Mouse (Mus musculus) T-helper 17 cell (primary cell): Measurements from ENCODE around the gene Arhgef7.

Experiments
- in situ Hi-C, 2 experiments: fragments of 300-600 bp; cut with MboI, MseI; formaldehyde crosslinking; loops; 1 replicate in 1 of 2; 2 replicates in 1 of 2; pipeline ENCODE4 v1.15.1; 2025; ENCODE audit warnings: high pct_unique_total_duplicates in 2 of 2

Arhgef7 gene

GRCm38 (mm10) chr8:11794956-11795355, 67.4 kb downstream of the Arhgef7 start:
- in situ Hi-C loops, result no loop called here

- in situ Hi-C loops, result no loop called here
These were observed 69.6 kb downstream of the Arhgef7 start for GRCm38 (mm10) chr8:11797128-11797527.

DNA sequence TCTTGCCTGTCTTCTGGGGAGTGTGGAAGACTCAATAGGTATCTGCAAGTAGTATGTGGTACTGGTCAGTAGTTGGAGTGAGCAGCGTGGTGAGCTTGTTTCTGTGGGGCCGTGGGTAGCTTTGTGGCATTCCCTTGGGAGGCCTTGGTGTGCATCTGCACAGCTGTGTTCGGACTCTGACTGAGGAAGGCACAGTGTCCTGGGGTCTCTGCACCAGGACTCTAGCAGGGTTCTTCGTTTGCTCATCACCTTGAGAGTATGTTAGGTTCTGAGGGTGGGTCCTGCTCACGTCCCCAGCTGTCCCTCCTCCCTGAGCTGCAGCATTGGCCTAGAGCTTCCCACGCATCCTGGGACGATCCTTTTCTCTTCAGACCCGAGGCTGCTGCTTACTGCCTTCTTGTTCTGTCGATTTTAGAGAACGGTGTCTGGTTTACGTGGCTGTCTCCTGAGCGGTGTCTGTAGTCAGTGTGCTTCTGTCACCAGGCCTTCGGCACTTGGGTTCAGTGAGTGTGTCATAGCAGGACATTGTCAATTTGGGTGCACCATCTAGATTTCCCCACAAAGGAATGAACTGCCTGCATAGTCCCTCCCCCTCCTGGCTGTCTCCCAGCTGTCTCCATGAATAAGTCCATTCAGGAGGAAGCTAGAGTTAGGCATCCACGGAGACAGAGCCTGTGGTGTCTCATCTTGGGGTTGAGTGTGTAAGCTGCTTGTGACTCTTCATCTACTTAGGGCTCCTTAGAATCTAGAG, 70.4 kb downstream of the Arhgef7 start:
- in situ Hi-C loops, result no loop called here

DNA sequence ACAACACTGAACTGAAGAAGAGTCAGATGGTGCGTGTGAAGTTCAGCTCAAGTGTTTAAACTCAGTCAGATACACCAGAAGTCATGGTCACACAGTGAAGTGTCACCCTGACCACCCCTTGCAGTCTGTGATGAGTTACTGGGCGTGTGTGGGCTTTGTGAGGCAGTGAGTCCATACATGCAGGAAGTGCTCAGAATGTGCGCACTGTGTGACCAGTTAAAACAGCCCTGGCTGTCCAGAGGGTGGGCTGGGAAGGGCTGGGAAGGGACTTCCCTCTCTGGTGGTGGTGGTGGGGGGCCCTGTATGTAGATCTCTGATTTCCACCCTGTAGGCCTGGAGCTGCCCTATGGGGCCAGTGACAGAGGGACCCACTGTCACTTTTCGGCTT, 71.0 kb downstream of the Arhgef7 start:
- in situ Hi-C loops, result no loop called here

DNA sequence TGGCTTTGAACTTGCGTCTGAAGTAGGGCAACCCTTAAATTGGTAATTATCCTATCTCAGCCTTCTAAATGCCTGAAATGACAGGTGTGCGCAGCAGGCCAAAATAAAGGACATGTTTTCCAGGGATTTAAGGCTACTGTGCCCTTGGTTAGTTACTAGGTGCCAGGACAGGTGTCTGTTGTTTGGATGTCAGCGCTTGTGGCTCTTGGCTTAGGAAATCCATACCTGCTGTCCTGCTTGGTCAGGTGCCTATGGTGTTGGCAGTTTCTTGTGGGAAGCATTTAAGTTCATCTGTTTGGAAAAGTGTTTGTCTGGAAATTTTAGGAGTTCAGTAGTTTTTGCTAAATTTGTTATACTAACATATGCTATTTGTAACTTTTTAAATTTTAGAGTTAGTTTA, 71.6 kb downstream of the Arhgef7 start:
- in situ Hi-C loops, result no loop called here

DNA sequence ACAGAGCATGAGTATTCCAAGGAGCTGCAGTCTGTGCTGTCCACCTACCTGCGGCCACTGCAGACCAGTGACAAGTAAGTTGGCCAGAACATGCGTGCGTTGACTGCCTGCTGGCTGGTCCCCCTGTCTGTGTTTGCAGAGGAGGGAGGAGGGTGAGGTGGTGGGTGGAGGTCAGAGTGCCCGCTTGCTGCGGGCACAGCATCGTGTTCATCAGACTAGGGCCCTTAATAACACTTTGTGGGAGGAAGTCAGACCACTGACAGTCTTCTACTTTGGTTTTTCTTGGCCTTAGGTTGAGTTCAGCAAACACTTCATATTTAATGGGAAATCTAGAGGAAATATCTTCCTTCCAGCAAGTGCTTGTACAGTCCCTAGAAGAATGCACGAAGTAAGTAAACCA, 73.0 kb downstream of the Arhgef7 start:
- in situ Hi-C loops, result no loop called here

DNA sequence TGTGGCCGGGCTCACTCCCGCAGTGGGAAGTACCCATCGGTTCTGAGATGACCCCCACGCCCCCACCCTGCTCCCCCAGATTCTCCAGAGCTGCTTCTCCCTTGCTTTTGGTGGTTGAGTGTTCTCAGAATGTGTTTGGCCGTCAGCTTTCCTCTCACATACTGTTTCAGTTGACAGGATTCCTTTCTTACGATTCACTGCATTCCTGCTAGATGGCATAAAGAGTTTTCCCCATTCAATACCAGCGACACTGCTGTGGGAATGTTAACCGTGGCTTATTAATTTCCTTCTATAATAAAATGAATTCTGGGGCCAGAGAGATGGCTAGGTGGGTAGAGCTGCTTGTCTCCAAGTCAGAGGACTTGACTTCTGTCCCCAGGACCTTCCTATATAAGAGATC, 74.0 kb downstream of the Arhgef7 start:
- in situ Hi-C loops, result no loop called here

GRCm38 (mm10) chr8:11804914-11805313, 77.4 kb downstream of the Arhgef7 start:
- in situ Hi-C loops, result no loop called here

- in situ Hi-C loops, result no loop called here
These were observed 78.7 kb downstream of the Arhgef7 start for GRCm38 (mm10) chr8:11806252-11806651.

DNA sequence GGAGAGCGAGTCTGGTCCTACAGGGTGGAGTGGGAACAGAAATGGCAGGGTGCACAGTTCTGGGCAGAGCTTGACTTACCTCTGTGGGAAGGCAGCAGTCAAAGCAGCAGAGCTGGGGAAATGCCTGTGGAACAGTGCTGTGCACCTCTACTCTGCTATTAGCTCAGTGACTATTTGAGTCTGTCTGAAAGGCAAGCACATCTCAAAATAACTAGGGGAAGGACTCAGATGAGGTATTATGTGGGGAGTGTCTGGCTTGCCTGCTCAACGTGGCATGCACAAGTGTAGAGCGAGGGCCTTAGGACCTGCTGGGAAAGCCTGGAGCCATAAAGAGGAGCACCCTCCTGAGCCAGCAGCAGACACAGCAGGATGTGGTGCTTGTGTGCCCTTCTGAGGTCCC, 79.8 kb downstream of the Arhgef7 start:
- in situ Hi-C loops, result no loop called here

DNA sequence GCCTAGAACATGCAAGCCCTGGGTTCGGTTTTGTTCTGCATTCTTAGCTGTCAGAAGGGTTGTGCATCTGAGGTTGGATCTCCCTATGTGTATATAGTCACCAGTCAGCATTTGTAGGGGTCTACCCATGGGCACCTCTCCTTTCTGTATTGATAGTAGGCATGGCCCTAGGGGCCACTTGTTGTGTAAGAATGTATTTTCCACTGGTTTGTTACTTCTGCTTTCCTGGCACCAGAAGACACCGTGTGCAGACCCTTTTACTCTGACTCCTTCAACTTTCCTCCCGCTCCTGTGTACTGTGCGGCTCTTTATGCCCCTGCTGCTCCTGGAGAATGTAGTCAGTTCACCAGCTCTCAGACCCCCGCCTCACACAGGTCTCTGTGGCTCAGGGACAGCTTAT, 80.5 kb downstream of the Arhgef7 start:
- in situ Hi-C loops, result no loop called here

DNA sequence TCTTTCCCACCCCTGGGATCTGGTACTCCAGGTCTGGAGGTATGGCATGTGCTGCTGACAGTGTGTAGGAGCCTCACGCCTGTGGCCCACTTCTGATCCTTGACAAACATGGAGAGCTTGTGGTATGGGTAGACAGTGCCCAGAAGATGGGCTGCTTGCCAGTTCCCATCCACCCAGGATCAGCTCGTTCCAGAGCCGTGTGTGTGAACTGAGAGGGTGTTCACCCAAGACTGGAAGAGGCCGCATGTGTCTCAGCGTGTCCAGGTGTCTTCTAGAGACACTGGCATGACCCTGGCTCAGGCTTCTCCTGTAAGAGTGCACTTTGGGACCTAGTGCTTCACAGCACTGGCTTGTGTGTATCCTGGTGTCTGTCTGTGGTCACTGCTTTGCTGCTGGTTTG, 82.9 kb downstream of the Arhgef7 start:
- in situ Hi-C loops, result no loop called here

DNA sequence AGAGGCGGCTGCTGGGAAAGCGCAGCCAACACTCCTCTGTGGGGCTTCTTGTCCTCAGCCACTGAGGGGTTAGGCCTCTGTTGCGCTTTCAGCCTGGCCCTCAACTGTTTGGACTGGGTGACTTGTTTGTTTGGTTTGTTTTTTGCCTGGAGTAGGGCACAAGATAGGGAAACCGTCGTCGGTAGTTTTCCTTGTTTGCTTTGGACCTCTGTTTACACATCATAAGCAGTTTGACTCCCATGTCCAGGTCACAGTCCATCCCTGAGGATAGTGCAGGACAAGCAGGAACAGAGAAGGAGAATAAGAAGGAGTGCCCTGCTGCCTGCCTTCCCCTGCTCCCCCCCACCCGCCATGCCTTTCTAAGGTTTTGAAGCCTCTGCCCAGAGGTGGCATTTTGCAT, 86.3 kb downstream of the Arhgef7 start:
- in situ Hi-C loops, result no loop called here

- in situ Hi-C loops, result loop anchor here in 1 of 2 experiments (5.0 kb wide), 1 partner anchor 538 kb away; no protein-coding TSS in a partner anchor
These were observed 87.7 kb downstream of the Arhgef7 start for GRCm38 (mm10) chr8:11815206-11815605.

DNA sequence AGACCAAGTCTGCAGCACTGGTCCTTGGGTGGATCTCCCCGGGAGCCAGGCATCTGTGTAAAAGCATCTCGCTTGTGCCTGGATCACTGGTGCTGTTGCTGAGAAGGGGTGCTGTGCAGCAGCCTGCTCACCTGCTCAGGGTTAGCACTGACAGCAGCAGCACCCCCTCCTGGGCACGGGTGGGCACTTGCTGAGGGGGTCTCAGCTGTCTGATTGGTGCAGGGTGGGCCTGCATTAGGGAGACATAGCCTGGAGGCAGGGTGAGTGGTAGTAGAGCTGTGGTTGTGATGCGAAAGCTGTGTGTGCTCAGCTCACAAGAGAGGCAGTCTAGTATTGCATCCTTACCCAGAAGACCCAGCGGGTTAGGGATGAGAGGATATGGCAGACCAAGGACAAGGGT, 92.6 kb downstream of the Arhgef7 start:
- in situ Hi-C loops, result loop anchor here in 1 of 2 experiments (5.0 kb wide), 1 partner anchor 68 kb away; no protein-coding TSS in a partner anchor

- in situ Hi-C loops, result loop anchor here in 1 of 2 experiments (5.0 kb wide), 1 partner anchor 68 kb away; no protein-coding TSS in a partner anchor
These were observed 93.0 kb downstream of the Arhgef7 start for GRCm38 (mm10) chr8:11820568-11820967.

DNA sequence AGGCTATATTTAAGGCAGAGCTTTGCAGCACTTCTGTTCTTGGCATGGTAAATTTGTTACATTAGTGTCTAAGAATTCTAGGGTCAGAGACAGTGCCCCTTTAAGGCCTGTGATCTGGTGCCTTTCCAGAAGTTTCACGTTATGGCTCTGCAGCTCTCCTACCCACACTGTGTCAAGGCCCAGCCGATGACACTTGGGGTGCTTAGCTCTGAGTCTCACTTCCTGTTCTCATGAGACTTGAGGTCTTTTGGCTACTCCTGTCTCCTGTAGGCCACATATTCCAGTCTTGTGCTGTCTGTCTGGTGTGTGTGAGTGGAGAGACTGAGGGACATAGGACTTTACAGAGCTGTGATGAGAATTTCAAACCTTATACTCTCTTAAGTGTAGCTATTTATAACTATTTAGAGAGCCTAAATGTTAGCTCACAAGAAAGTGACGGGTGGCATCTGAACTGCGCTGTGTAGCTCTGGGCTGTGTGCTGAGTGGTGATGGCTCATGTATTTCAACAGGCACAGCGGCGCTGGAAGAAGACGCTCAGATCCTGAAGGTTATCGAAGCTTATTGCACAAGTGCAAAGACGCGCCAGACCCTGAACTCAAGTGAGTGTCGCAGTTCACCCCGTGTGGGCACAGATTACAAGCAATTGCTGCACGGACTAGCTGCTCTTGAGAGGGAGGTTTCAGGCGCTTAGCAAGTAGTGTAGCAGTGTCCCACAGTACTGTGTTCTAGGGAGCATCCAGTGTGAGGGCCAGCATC, 94.1 kb downstream of the Arhgef7 start:
- in situ Hi-C loops, result loop anchor here in 1 of 2 experiments (5.0 kb wide), 1 partner anchor 69 kb away; no protein-coding TSS in a partner anchor

DNA sequence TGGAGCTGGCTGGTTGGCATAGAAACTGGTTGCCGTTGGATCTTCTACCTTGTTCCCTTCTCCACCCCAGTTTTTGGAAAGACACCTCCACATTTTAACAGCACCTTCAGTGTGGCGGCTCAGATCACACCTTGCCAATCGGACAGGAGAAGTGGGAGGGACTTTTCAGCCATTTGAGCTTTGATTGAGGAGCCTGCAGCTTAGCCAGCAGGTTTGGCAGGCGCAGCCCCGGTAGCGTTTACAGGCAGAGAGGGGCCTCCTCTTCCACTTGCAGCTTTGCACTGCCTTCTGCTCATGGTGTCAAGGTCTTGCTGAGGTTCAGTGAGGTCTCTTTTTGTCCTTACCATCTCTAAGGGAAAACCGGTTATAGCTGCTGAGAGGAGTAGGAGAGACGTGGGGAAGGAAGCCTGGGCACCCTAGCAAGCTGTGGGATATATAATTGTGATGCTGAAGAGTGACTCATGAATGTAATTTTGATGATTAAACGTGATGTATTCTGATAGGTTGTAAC, 95.1 kb downstream of the Arhgef7 start:
- in situ Hi-C loops, result loop anchor here in 1 of 2 experiments (5.0 kb wide), 1 partner anchor 70 kb away; no protein-coding TSS in a partner anchor

DNA sequence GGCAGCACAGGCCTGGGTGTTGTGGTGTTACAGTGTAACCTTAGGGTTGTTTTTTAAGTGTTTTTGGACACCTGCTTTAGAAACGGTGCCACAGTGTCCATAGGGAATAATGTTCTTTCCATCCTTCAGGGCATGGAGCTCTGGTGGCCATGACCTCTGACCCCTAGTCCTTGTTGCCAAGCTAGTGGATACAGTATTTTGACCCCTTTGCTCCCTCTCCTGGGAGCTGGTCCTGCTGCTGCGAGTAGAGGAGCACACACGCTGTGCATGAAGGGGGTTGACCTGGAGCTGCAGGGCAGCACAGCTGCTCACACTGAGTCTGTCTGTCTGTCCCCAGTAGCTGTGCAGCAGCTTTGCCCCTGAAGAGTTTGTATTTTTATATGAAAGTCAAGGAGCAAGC, 98.2 kb downstream of the Arhgef7 start:
- in situ Hi-C loops, result no loop called here

DNA sequence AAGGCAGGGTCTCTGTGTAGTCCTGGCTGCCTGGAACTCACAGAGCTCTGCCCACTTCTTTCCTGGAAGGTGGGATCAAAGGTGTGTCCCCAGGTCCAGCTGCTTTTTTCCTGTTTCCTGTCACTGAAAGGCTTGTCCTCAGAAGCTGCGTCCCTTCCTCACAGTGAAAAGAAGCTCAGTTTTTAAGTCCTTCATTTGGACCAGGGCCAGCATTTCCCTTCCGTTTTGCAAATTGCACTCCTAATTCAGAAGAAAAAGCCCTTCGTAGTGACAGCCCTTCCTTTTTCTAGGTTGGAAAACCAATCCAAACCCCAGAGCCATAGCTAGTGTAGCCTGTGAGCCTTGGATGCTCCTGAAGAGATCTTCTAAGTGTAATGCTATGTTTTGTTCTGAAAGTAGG, 99.8 kb downstream of the Arhgef7 start:
- in situ Hi-C loops, result no loop called here

- in situ Hi-C loops, result loop anchor here in 1 of 2 experiments (10.0 kb wide), 1 partner anchor 906 kb away; no protein-coding TSS in a partner anchor
These were observed 102.9 kb downstream of the Arhgef7 start for GRCm38 (mm10) chr8:11830214-11831046.
